Mouse (Mus musculus) lung, embryonic 16.5 days (tissue): Measurements from ENCODE around the gene Llgl2. TPM values are rescaled to one million over a fixed set of nuclear protein-coding genes. Genes with fewer than 3 reads are reported as not detected.

Experiments
- ATAC-seq: fragments of 200-750 bp; cut with Nextera tagmentation; 2 replicates; pipeline ENCODE4 v1.8.0; 2017; ENCODE audit warnings: low read depth, mild to moderate bottlenecking, moderate library complexity
- H3K27ac ChIP-seq: fragments of 300-500 bp; sonication (generic); 2 replicates; pipeline ENCODE4 v1.5.1; 2014; ENCODE audit warnings: mild to moderate bottlenecking, control low read depth, low read length
- H3K27me3 ChIP-seq: fragments of 300-500 bp; sonication (generic); 2 replicates; pipeline ENCODE4 v1.6.1; 2014; ENCODE audit warnings: low read depth, low read length, mixed read lengths; ENCODE audit not compliant: control insufficient read depth, insufficient read depth
- H3K36me3 ChIP-seq: fragments of 300-500 bp; sonication (generic); 2 replicates; pipeline ENCODE4 v1.6.1; 2014; ENCODE audit warnings: low read length; ENCODE audit not compliant: control insufficient read depth, insufficient read depth
- H3K4me1 ChIP-seq: fragments of 300-500 bp; sonication (generic); replicated peaks from 2 replicates; pipeline ENCODE4 v1.6.1; 2014; ENCODE audit warnings: low read length, mixed read lengths; ENCODE audit not compliant: control insufficient read depth, insufficient read depth
- H3K4me2 ChIP-seq: fragments of 300-500 bp; sonication (generic); 2 replicates; pipeline ENCODE4 v1.6.1; 2014; ENCODE audit warnings: low read depth, low read length, control low read depth
- H3K4me3 ChIP-seq: fragments of 300-500 bp; sonication (generic); 2 replicates; pipeline ENCODE4 v1.5.1; 2014; ENCODE audit warnings: mild to moderate bottlenecking, low read length, control low read depth
- H3K9ac ChIP-seq: fragments of 300-500 bp; sonication (generic); 2 replicates; pipeline ENCODE4 v1.6.1; 2014; ENCODE audit warnings: low read length, control low read depth
- H3K9me3 ChIP-seq: fragments of 300-500 bp; sonication (generic); 2 replicates; pipeline ENCODE4 v1.6.1; 2016; ENCODE audit warnings: low read length; ENCODE audit not compliant: control insufficient read depth
- WGBS: fragments of 180-500 bp; shearing (Covaris S2); extraction: QIAGEN DNeasy Blood & Tissue Kit; methylation state at CpG from one replicate; pipeline ENCODE4 v1.1.7; 2014; 5-methylcytosine and 5-hydroxymethylcytosine counted together
- polyA plus RNA-seq: library from polyadenylated mRNA; unstranded; fragments of >200 nt; fragmentation: Nextera tagmentation; extraction: Ambion mirVana; gene quantifications from 2 replicates; pipeline ENCODE4 v1.2.1, GENCODE M21; 2015

The Llgl2 gene
- polyA plus RNA-seq, 1 experiment from 2014 or later: 45.0 TPM

- H3K36me3 ChIP-seq: no peaks in the 10 kb centered on the region; the same call in 1 of the 2 replicates
- H3K9me3 ChIP-seq: no peaks in the 10 kb centered on the region
- ATAC-seq: peak; percentile 89
- H3K9ac ChIP-seq: peak within 1 kb of the TSS; percentile 91
- no peaks in the 10 kb centered on the region for H3K27me3 ChIP-seq
- peak within 1 kb of the TSS; percentile 75 for H3K4me3 ChIP-seq
- peak within 1 kb of the TSS; percentile 81 for H3K27ac ChIP-seq
- peak within 1 kb of the TSS; percentile 95 for H3K4me2 ChIP-seq
- H3K4me1 ChIP-seq: peaks cover 50% of the 10 kb centered on the region
- 0% methylated on average over 43 of the region's 44 CpGs for WGBS
Observed at GRCm38 (mm10) chr11:115813507-115814296, 10.1 kb upstream of the Llgl2 start, which contains the start of gene Caskin2. Gene Caskin2 (minus strand): TSS chr11:115813639.

GRCm38 (mm10) chr11:115814605-115815450 is 9.0 kb upstream of the Llgl2 start, which contains the start of gene Tsen54:
Gene Tsen54 (plus strand): TSS chr11:115814724.
- Histone ChIP-seq H3K4me1 (peaks cover 39% of the 10 kb centered on the region), H3K9me3 (no peaks in the 10 kb centered on the region), H3K36me3 (peaks cover 2% of the 10 kb centered on the region; the same call in 1 of the 2 replicates), H3K27ac (peak within 1 kb of the TSS; percentile 68), H3K27me3 (no peaks in the 10 kb centered on the region), H3K4me2 (peak within 1 kb of the TSS; percentile 95), H3K4me3 (peak within 1 kb of the TSS; percentile 75), H3K9ac (peak within 1 kb of the TSS; percentile 91)
- peak; percentile 63 for ATAC-seq
- WGBS: under 1% methylated on average over 81 of the region's 84 CpGs

GRCm38 (mm10) chr11:115817331-115817730 is 6.5 kb upstream of the Llgl2 start:
- no peak overlapping the region for H3K9ac ChIP-seq
- peaks cover 18% of the 10 kb centered on the region for H3K4me1 ChIP-seq
- H3K9me3 ChIP-seq: no peaks in the 10 kb centered on the region
- peaks cover 21% of the 10 kb centered on the region for H3K36me3 ChIP-seq
- ATAC-seq: no peak
- no peaks in the 10 kb centered on the region for H3K27me3 ChIP-seq
- no peak overlapping the region for H3K27ac ChIP-seq
- H3K4me2 ChIP-seq: no peak overlapping the region
- no peak overlapping the region for H3K4me3 ChIP-seq
- WGBS: 80% methylated on average over 5 of the region's 5 CpGs

- 86% methylated on average over 16 of the region's 16 CpGs for WGBS
- Histone ChIP-seq H3K27ac (no peak overlapping the region), H3K4me2 (no peak overlapping the region), H3K4me3 (no peak overlapping the region), H3K36me3 (peaks cover 22% of the 10 kb centered on the region), H3K4me1 (peaks cover 17% of the 10 kb centered on the region), H3K27me3 (peaks cover 6% of the 10 kb centered on the region; the same call in 1 of the 2 replicates), H3K9me3 (no peaks in the 10 kb centered on the region), H3K9ac (no peak overlapping the region)
- no peak for ATAC-seq
Observed at GRCm38 (mm10) chr11:115819915-115820623, 3.8 kb upstream of the Llgl2 start.

- Histone ChIP-seq H3K4me1 (peaks cover 8% of the 10 kb centered on the region; the same call in 1 of the 2 replicates), H3K9ac (no peak overlapping the region), H3K4me2 (no peak overlapping the region), H3K4me3 (no peak overlapping the region), H3K9me3 (no peaks in the 10 kb centered on the region), H3K27me3 (peaks cover 8% of the 10 kb centered on the region; the same call in 1 of the 2 replicates), H3K27ac (no peak overlapping the region), H3K36me3 (peaks cover 22% of the 10 kb centered on the region)
- no peak for ATAC-seq
- 67% methylated on average over 4 of the region's 4 CpGs for WGBS
Observed at GRCm38 (mm10) chr11:115821001-115821400, 2.8 kb upstream of the Llgl2 start.

GRCm38 (mm10) chr11:115824813-115825212 is 964 bp downstream of the Llgl2 start:
- 12% methylated on average over 11 of the region's 11 CpGs for WGBS
- Histone ChIP-seq H3K36me3 (peaks cover 19% of the 10 kb centered on the region), H3K4me1 (peaks cover 24% of the 10 kb centered on the region), H3K9me3 (no peaks in the 10 kb centered on the region), H3K9ac (peak overlapping the region; percentile 70), H3K4me2 (peak overlapping the region; percentile 86), H3K27me3 (peaks cover 9% of the 10 kb centered on the region; the same call in 1 of the 2 replicates), H3K4me3 (peak overlapping the region; percentile 65), H3K27ac (peak overlapping the region; percentile 81)
- no peak for ATAC-seq

GRCm38 (mm10) chr11:115826487-115826886 is 2.6 kb downstream of the Llgl2 start:
- Histone ChIP-seq H3K9me3 (no peaks in the 10 kb centered on the region), H3K36me3 (peaks cover 7% of the 10 kb centered on the region), H3K4me2 (peak overlapping the region; percentile 26), H3K4me3 (0 out of 2 replicates have a peak overlapping the region, but pooled peaks have one; percentile 1), H3K27me3 (peaks cover 9% of the 10 kb centered on the region; the same call in 1 of the 2 replicates), H3K9ac (peak overlapping the region; percentile 44; the same call in 1 of the 2 replicates), H3K27ac (peak overlapping the region; percentile 78), H3K4me1 (peaks cover 40% of the 10 kb centered on the region)
- 54% methylated on average over 5 of the region's 5 CpGs for WGBS
- no peak for ATAC-seq

GRCm38 (mm10) chr11:115827624-115828023 is 3.8 kb downstream of the Llgl2 start:
- Histone ChIP-seq H3K27ac (peak overlapping the region; percentile 78), H3K4me1 (peaks cover 51% of the 10 kb centered on the region), H3K27me3 (peaks cover 9% of the 10 kb centered on the region; the same call in 1 of the 2 replicates), H3K4me2 (peak overlapping the region; percentile 26; the same call in 1 of the 2 replicates), H3K4me3 (no peak overlapping the region), H3K9me3 (no peaks in the 10 kb centered on the region), H3K36me3 (no peaks in the 10 kb centered on the region), H3K9ac (no peak overlapping the region; the same call in 1 of the 2 replicates)
- 53% methylated on average over 6 of the region's 6 CpGs for WGBS
- no peak for ATAC-seq
